Mouse (Mus musculus): Measurements from ENCODE around the gene Phyh. TPM values are rescaled to one million over a fixed set of nuclear protein-coding genes. Genes with fewer than 3 reads are reported as not detected.

Phyh gene
- polyA plus RNA-seq (2014; fragmentation: Nextera tagmentation; extraction: Ambion mirVana), result 75.7 and 90.7 TPM in 2 replicates

GRCm38 (mm10) chr2:4918860-4919739 lies at the start of gene Phyh:
Gene Phyh, plus strand, starts transcription at chr2:4919019.
- Histone ChIP-seq H3K4me3 (ENCODE audit: low read depth, low read length) (peak within 1 kb of the TSS; percentile 57), H3K4me2 (ENCODE audit: low read depth, low read length) (peak within 1 kb of the TSS; percentile 79), H3K27me3 (ENCODE audit: control insufficient read depth, insufficient read depth, low read length) (no peaks in the 10 kb centered on the region), H3K36me3 (ENCODE audit: control insufficient read depth, insufficient read depth, low read length) (no peaks in the 10 kb centered on the region), H3K9me3 (ENCODE audit: control insufficient read depth, low read length) (no peaks in the 10 kb centered on the region), H3K4me1 (ENCODE audit: control insufficient read depth, insufficient read depth, low read length) (0 out of 2 replicates have a peak, but pooled peaks cover 5% of the 10 kb centered on the region), H3K27ac (ENCODE audit: low read depth, low read length) (peak within 1 kb of the TSS; percentile 66), H3K9ac (replicated peaks; ENCODE audit: low read depth, low read length) (peak within 1 kb of the TSS; percentile 77)
- whole genome bisulfite sequencing, result 7% methylated on average over 35 of the region's 35 CpGs
- peak; percentile 95 for ATAC-seq (ENCODE audit: low read depth)

- Histone ChIP-seq H3K4me1 (ENCODE audit: control insufficient read depth, insufficient read depth, low read length) (no peaks in the 10 kb centered on the region), H3K9ac (replicated peaks; ENCODE audit: low read depth, low read length) (no peak overlapping the region), H3K27ac (ENCODE audit: low read depth, low read length) (no peak overlapping the region), H3K27me3 (ENCODE audit: control insufficient read depth, insufficient read depth, low read length) (no peaks in the 10 kb centered on the region), H3K9me3 (ENCODE audit: control insufficient read depth, low read length) (no peaks in the 10 kb centered on the region), H3K4me3 (ENCODE audit: low read depth, low read length) (no peak overlapping the region), H3K4me2 (ENCODE audit: low read depth, low read length) (no peak overlapping the region), H3K36me3 (ENCODE audit: control insufficient read depth, insufficient read depth, low read length) (no peaks in the 10 kb centered on the region)
- WGBS, result 83% methylated on average over 9 of the region's 9 CpGs
- ATAC-seq (ENCODE audit: low read depth), result no peak
Measured at GRCm38 (mm10) chr2:4872740-4873139, 46.1 kb upstream of the Phyh start.

- H3K27me3 ChIP-seq (ENCODE audit: control insufficient read depth, insufficient read depth, low read length), result no peaks in the 10 kb centered on the region
- no peaks in the 10 kb centered on the region for H3K4me1 ChIP-seq (ENCODE audit: control insufficient read depth, insufficient read depth, low read length)
- no peaks in the 10 kb centered on the region for H3K9me3 ChIP-seq (ENCODE audit: control insufficient read depth, low read length)
- no peak overlapping the region for H3K9ac ChIP-seq (replicated peaks; ENCODE audit: low read depth, low read length)
- 82% methylated on average over 6 of the region's 6 CpGs for WGBS
- no peak overlapping the region for H3K27ac ChIP-seq (ENCODE audit: low read depth, low read length)
- H3K36me3 ChIP-seq (ENCODE audit: control insufficient read depth, insufficient read depth, low read length), result no peaks in the 10 kb centered on the region
- no peak overlapping the region for H3K4me2 ChIP-seq (ENCODE audit: low read depth, low read length)
- no peak for ATAC-seq (ENCODE audit: low read depth)
- H3K4me3 ChIP-seq (ENCODE audit: low read depth, low read length), result no peak overlapping the region
Measured at GRCm38 (mm10) chr2:4873331-4873730, 45.5 kb upstream of the Phyh start.

GRCm38 (mm10) chr2:4875090-4875489 lies 43.7 kb upstream of the Phyh start:
- ATAC-seq (ENCODE audit: low read depth), result no peak
- H3K4me1 ChIP-seq (ENCODE audit: control insufficient read depth, insufficient read depth, low read length), result no peaks in the 10 kb centered on the region
- no peaks in the 10 kb centered on the region for H3K9me3 ChIP-seq (ENCODE audit: control insufficient read depth, low read length)
- no peak overlapping the region for H3K4me2 ChIP-seq (ENCODE audit: low read depth, low read length)
- no peaks in the 10 kb centered on the region for H3K36me3 ChIP-seq (ENCODE audit: control insufficient read depth, insufficient read depth, low read length)
- WGBS, result 69% methylated on average over 1 of the region's 1 CpGs
- no peak overlapping the region for H3K27ac ChIP-seq (ENCODE audit: low read depth, low read length)
- no peaks in the 10 kb centered on the region for H3K27me3 ChIP-seq (ENCODE audit: control insufficient read depth, insufficient read depth, low read length)
- no peak overlapping the region for H3K9ac ChIP-seq (replicated peaks; ENCODE audit: low read depth, low read length)
- no peak overlapping the region for H3K4me3 ChIP-seq (ENCODE audit: low read depth, low read length)

- Histone ChIP-seq H3K27ac (ENCODE audit: low read depth, low read length) (no peak overlapping the region), H3K36me3 (ENCODE audit: control insufficient read depth, insufficient read depth, low read length) (no peaks in the 10 kb centered on the region), H3K9ac (replicated peaks; ENCODE audit: low read depth, low read length) (no peak overlapping the region), H3K4me2 (ENCODE audit: low read depth, low read length) (no peak overlapping the region), H3K27me3 (ENCODE audit: control insufficient read depth, insufficient read depth, low read length) (no peaks in the 10 kb centered on the region), H3K4me1 (ENCODE audit: control insufficient read depth, insufficient read depth, low read length) (peaks cover 4% of the 10 kb centered on the region; the same call in 1 of the 2 replicates), H3K9me3 (ENCODE audit: control insufficient read depth, low read length) (no peaks in the 10 kb centered on the region), H3K4me3 (ENCODE audit: low read depth, low read length) (no peak overlapping the region)
- ATAC-seq (ENCODE audit: low read depth), result no peak
- 68% methylated on average over 3 of the region's 3 CpGs for WGBS
Measured at GRCm38 (mm10) chr2:4876131-4876530, 42.7 kb upstream of the Phyh start.

- peaks cover 16% of the 10 kb centered on the region for H3K4me1 ChIP-seq (ENCODE audit: control insufficient read depth, insufficient read depth, low read length)
- H3K27me3 ChIP-seq (ENCODE audit: control insufficient read depth, insufficient read depth, low read length), result no peaks in the 10 kb centered on the region
- peak; percentile 44 for ATAC-seq (ENCODE audit: low read depth)
- H3K9me3 ChIP-seq (ENCODE audit: control insufficient read depth, low read length), result no peaks in the 10 kb centered on the region
- peak overlapping the region; percentile 82 for H3K4me2 ChIP-seq (ENCODE audit: low read depth, low read length)
- WGBS, result 3% methylated on average over 20 of the region's 20 CpGs
- peak overlapping the region; percentile 98 for H3K9ac ChIP-seq (replicated peaks; ENCODE audit: low read depth, low read length)
- H3K4me3 ChIP-seq (ENCODE audit: low read depth, low read length), result peak overlapping the region; percentile 55
- H3K27ac ChIP-seq (ENCODE audit: low read depth, low read length), result peak overlapping the region; percentile 100
- no peaks in the 10 kb centered on the region for H3K36me3 ChIP-seq (ENCODE audit: control insufficient read depth, insufficient read depth, low read length)
Measured at GRCm38 (mm10) chr2:4880737-4881349, 38.0 kb upstream of the Phyh start.

GRCm38 (mm10) chr2:4881350-4882248 lies 37.2 kb upstream of the Phyh start, which contains the start of gene Sephs1:
Gene Sephs1, plus strand, starts transcription at chr2:4881564.
- no peaks in the 10 kb centered on the region for H3K9me3 ChIP-seq (ENCODE audit: control insufficient read depth, low read length)
- peak within 1 kb of the TSS; percentile 55 for H3K4me3 ChIP-seq (ENCODE audit: low read depth, low read length)
- ATAC-seq (ENCODE audit: low read depth), result peak; percentile 83
- H3K27me3 ChIP-seq (ENCODE audit: control insufficient read depth, insufficient read depth, low read length), result no peaks in the 10 kb centered on the region
- H3K4me1 ChIP-seq (ENCODE audit: control insufficient read depth, insufficient read depth, low read length), result peaks cover 16% of the 10 kb centered on the region
- H3K36me3 ChIP-seq (ENCODE audit: control insufficient read depth, insufficient read depth, low read length), result no peaks in the 10 kb centered on the region
- WGBS, result under 1% methylated on average over 76 of the region's 115 CpGs
- peak within 1 kb of the TSS; percentile 100 for H3K27ac ChIP-seq (ENCODE audit: low read depth, low read length)
- peak within 1 kb of the TSS; percentile 98 for H3K9ac ChIP-seq (replicated peaks; ENCODE audit: low read depth, low read length)
- peak within 1 kb of the TSS; percentile 82 for H3K4me2 ChIP-seq (ENCODE audit: low read depth, low read length)

GRCm38 (mm10) chr2:4882249-4882791 lies 36.5 kb upstream of the Phyh start:
- Histone ChIP-seq H3K27ac (ENCODE audit: low read depth, low read length) (peak overlapping the region; percentile 100), H3K36me3 (ENCODE audit: control insufficient read depth, insufficient read depth, low read length) (peaks cover 5% of the 10 kb centered on the region; the same call in 1 of the 2 replicates), H3K9ac (replicated peaks; ENCODE audit: low read depth, low read length) (peak overlapping the region; percentile 98), H3K4me1 (ENCODE audit: control insufficient read depth, insufficient read depth, low read length) (peaks cover 16% of the 10 kb centered on the region), H3K4me2 (ENCODE audit: low read depth, low read length) (peak overlapping the region; percentile 82), H3K9me3 (ENCODE audit: control insufficient read depth, low read length) (no peaks in the 10 kb centered on the region), H3K27me3 (ENCODE audit: control insufficient read depth, insufficient read depth, low read length) (no peaks in the 10 kb centered on the region), H3K4me3 (ENCODE audit: low read depth, low read length) (peak overlapping the region; percentile 55)
- ATAC-seq (ENCODE audit: low read depth), result peak; percentile 60
- under 1% methylated on average over 54 of the region's 63 CpGs for WGBS
